Mouse (Mus musculus) layer of hippocampus, adult 2 months (tissue): ENCODE measurements around the gene Ddx39. TPM values are rescaled to one million over a fixed set of nuclear protein-coding genes. Genes with fewer than 3 reads are reported as not detected.
A peak's percentile ranks its signal among the peaks of the same experiment; 100 is the strongest.

Experiments
- DNase-seq, 2 experiments: peaks; one replicate each; pipeline ENCODE4 v3.0.0; 2022; ENCODE audit warnings: low spot score in 2 of 2
- H3K27ac ChIP-seq: fragments of 200-600 bp; 2 replicates; pipeline ENCODE4 v1.8.1; 2022
- H3K4me3 ChIP-seq: fragments of 200-600 bp; 2 replicates; pipeline ENCODE4 v1.8.1; 2022; ENCODE audit warnings: mild to moderate bottlenecking
- CTCF ChIP-seq: fragments of 200-600 bp; conservative IDR thresholded peaks from 2 replicates; pipeline ENCODE4 v1.8.1; 2022; ENCODE audit warnings: antibody characterized with exemption, mild to moderate bottlenecking, moderate library complexity
- total RNA-seq, 2 experiments: library from RNA; stranded (reverse); gene quantifications; 2 replicates each; pipeline ENCODE4 v1.2.3; 2021

Gene Ddx39
- total RNA-seq, 2 experiments from 2014 or later, result 17.9 to 20.4 TPM

- no peak overlapping the region for H3K27ac ChIP-seq
- no peak for TF ChIP-seq CTCF
- DNase-seq, result no peak
- no peak overlapping the region for H3K4me3 ChIP-seq
Observed at GRCm38 (mm10) chr8:83732919-83733318, 17.9 kb downstream of the Ddx39 start.

DNA sequence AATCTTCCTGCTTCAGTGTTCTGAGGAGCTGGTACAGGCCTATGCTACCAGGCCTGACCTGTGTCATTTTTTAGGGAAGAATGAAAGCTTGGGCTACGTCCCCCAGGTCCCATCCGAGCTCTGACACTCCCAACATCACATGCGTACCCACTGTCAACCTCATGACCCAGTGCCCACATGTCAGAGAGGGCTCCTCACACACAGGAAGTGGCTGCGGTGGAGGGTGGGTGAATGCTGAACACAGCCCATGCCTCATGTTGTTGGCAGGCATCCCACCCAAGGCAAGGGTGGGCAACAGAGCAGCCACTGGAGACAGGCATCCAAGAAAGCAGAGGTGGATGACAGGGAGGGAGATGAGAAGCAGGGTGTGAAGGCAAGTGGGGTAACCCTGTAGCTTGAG is 21.7 kb downstream of the Ddx39 start:
- DNase-seq, result no peak
- no peak for TF ChIP-seq CTCF

DNA sequence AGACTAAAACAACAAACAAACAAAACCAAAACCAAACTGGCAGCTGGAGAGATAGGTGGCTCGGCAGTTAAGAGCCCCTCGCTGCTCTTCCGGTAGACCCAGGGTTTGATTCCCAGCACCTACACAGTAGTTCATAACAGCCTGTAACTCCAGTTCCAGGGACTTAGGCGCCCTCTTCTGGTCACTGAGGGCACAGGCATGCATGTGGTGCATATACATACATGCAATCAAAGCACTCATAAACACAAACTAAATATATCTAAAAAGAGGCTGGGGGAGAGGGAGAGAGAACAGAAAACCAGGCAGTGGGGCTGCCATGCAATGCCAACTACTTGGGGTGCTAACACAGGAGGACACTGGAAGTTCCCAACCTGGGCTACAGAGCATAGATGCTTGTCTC is 22.4 kb downstream of the Ddx39 start:
- DNase-seq, result no peak
- TF ChIP-seq CTCF, result peak; percentile 49
- Histone ChIP-seq H3K27ac (no peak overlapping the region), H3K4me3 (no peak overlapping the region)

More for the DNA sequence above, 21.7 kb downstream of the Ddx39 start:
- Histone ChIP-seq H3K4me3 (no peak overlapping the region), H3K27ac (no peak overlapping the region)

- H3K27ac ChIP-seq, result 0 out of 2 replicates have a peak overlapping the region, but pooled peaks have one; percentile 23
- TF ChIP-seq CTCF, result no peak
- H3K4me3 ChIP-seq, result no peak overlapping the region
- no peak for DNase-seq
Observed at GRCm38 (mm10) chr8:83737852-83738562, 23.0 kb downstream of the Ddx39 start.

DNA sequence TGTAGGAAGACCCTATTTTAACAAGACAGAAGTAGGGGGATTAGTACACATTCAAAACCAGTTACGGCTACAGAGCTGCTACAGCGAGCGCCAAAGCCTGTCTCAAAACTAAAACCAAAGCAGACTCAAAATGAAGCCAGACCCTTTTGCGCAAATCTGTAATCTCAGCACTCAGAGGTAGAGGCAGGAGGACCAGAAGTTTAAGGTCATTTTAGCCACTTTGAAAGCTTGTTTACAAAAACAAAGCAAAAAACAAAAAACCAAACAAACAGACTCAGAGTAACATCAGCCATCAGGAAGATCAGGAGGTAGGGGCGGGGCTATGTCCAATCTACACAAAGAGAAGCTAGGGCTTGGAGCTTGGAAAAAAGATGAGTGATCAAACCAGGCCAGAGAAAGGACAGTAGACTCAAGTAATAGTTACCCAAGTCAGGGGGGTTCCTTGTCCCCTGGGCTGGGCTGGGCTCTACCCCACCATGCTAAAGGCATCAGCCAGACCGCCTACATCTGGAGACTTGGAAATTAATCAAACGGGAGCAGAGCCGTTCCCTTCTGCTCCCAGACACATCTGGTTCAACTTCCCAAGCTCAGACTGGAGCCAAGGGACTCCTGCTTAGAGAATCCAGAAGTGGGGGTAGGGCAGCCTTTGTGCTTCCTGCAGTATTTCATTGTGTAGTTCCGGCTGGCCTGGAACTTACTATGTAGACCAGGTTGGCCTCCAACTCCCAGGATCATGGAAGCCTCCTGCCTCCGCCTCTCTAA is 24.2 kb downstream of the Ddx39 start:
- no peak for TF ChIP-seq CTCF
- peak overlapping the region; percentile 60; the same call in 1 of the 2 replicates for H3K4me3 ChIP-seq

DNA sequence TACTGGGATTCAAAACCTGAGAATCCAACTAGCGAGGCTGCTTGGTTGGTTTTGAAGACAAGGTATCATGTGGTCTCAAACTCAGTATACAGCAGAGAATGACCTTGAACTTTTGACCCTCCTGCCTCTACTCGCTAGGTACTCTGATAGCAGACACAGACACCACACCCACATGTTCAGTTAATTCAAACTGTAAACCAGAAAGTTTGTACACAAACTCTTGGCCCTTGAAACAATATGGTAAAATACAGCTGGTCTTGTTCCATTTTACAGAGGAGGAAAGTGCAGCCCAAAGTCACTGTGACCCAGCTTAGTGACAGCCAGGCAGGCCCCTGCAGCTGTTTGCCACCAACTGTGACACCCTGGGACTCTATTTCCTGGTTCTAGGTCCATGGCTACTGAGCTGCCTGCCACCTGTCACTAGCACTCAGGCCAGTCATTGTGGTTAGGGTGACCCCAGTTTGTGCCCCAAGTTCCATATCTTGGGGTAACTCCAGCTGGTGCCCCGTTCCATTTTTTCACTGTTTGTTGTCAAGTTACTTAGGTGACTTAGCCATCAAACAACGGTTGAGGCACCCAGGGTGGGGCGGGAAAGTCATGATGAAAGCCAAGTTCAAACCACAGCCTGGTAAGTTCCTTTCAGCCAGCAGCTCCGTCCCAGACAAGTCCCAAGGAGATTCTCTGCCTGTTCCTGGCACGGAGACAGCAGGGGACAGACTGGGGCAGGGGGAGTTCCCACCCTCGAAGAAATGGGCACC is 24.9 kb downstream of the Ddx39 start:
- DNase-seq, result no peak
- no peak for TF ChIP-seq CTCF
- peak overlapping the region; percentile 77; the same call in 1 of the 2 replicates for H3K27ac ChIP-seq
- peak overlapping the region; percentile 60 for H3K4me3 ChIP-seq

More for the DNA sequence above, 24.2 kb downstream of the Ddx39 start:
- DNase-seq, result no peak
- no peak overlapping the region for H3K27ac ChIP-seq

DNA sequence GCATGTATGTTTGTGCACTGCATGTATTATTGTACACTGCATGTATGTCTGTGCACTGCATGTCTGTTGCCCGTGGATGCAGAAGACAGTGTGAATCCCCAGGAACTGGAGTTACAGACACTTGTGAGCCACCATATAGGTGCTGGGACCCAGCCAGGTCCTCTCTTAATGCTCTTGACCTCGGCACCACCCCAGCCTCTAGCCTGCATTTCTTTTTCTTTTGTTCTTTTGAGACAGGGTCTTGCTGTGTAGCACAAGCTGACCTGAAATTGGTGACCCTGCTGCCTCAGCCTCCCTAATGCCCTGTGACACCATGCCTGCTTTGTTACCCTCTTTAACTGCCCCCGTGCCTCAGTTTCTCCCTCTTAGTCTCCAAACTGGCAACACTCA is 25.6 kb downstream of the Ddx39 start:
- no peak for DNase-seq
- TF ChIP-seq CTCF, result no peak
- H3K27ac ChIP-seq, result peak overlapping the region; percentile 77
- H3K4me3 ChIP-seq, result peak overlapping the region; percentile 60

DNA sequence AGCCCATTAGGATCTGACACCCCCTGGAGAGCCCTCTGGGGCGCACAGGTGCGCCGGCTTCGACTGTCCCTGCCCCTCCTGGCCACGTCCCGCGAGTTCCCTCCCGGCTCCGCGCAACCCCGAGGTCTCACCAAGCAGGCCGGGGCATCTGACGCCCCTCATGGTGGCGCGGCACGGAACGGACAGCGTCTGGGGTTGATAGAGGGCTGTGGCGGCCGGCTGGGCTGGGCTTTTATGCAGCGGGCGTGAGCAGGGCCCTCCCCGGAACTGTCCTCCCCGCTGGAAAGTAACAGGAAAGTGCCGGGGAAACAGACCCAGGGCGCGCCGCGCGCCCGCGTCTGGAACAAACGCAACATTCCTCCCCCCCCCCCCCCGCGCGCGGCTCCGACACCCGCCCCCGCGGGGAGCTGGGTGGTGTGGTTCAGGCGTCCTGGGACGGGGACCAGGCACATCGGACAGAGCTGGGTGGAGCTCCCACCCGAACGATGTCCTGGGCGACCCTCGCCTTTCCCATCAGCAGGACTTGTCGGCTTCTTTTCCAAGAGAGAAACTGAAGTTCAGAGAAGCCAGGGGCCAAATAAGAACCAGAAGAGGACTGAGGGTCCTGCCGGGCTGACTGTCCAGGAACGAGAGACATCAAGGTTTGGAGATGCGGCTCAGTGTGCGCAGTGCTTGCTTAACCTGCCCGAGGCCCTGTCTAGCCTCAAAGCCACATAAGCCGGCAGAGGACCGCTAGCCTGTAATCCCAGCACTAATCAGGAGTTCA is 26.2 kb downstream of the Ddx39 start, which contains the start of gene Adgre5:
Gene Adgre5 (minus strand): TSS at position 351 of the 766 bp plus-strand sequence.
- no peak for DNase-seq
- peak within 1 kb of the TSS; percentile 60 for H3K4me3 ChIP-seq
- peak within 1 kb of the TSS; percentile 77 for H3K27ac ChIP-seq
- no peak for TF ChIP-seq CTCF

- DNase-seq, result no peak
- no peak for TF ChIP-seq CTCF
- Histone ChIP-seq H3K4me3 (no peak overlapping the region), H3K27ac (peak overlapping the region; percentile 75; the same call in 1 of the 2 replicates)
Observed at GRCm38 (mm10) chr8:83741849-83742655, 27.1 kb downstream of the Ddx39 start.

DNA sequence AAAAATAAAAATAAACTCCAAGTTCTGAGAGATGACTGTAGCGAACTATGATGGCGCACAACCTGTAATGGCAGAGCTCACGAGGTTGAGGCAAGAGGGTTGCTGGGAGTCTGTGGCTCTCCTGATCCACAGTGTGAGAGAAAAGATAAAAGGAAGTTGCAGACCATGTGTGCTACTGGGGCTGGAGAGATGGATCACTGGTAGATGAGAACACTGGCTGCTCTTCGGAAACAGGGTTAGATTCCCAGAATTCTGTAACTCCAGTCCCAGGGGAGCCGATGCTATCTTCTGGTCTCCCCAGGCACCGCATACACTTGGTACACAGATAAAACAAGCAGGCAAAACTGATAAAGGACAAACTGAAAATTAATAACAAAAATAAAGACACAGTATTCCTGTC is 28.0 kb downstream of the Ddx39 start:
- H3K4me3 ChIP-seq, result no peak overlapping the region
- DNase-seq, result no peak
- H3K27ac ChIP-seq, result no peak overlapping the region
- no peak for TF ChIP-seq CTCF

DNA sequence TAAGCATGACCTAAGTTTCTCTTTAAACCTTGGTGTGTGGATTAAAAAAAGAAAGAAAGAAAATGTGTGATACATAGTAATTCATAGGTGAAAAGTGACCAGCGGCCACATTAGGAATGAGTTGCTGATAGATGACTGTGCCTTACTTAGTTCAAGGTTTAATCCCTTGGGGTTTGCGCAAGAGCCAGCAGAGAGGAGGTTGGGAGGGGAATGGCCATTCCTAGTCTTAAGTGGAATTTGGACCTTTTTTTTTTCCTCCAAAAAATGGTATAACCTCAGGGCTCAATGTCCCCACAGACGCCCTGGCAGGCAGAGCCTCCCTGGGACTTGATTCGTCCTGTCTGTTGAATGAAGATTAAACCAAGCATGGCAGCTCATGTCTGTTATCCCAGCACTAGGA is 29.1 kb downstream of the Ddx39 start:
- no peak for DNase-seq
- TF ChIP-seq CTCF, result no peak
- no peak overlapping the region for H3K27ac ChIP-seq
- H3K4me3 ChIP-seq, result no peak overlapping the region
